Mouse (Mus musculus) yolk sac, embryonic 10.5 days (tissue): Measurements from ENCODE around the gene Gm9918.

Experiments
- DNase-seq: peaks from one replicate; pipeline ENCODE4 v3.0.0-alpha.2; 2017; ENCODE audit warnings: low spot score

Gm9918 gene

DNA sequence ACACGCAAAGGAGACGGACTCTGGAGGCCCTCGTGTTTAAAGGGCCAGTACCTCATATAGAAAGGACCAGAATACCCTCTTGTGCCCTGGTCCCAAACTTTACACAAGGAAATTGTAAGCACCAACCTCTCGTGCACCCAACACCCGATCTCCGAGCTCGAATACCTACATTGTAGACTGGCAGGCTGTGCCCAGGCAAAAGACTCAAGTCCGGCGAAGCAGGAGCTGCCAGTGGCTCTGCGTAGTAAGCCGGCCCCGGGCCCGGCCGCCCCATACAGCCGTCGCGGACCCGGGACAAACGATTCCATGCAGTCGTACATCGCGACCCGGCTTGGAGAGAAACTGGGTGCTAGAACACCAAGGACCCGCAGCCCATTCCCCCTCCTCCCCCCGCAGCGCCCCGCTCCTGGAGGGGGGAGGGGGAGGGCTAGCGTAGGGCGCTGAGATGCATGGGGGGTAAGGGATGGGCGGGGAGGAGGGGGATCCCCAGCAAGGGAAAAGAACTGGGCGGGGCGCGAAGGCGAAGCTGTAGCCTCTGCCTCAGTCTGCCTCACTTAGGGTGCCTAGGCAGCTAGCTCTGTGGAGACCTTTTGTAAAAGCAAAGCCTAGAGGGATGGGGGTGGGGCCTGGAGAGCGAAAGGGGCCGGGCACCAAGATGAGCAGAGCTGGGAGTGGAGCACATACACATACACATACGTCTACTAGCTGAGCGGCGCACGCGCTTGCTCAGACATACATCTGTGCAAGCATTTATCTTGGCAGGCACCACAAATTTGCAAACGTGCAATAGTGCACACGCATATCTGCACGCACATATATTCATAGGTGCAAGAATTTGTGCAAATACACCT is 24.2 kb upstream of the Gm9918 start:
- peak; percentile 82 for DNase-seq

- DNase-seq: peak; percentile 96
These were observed 23.5 kb upstream of the Gm9918 start for GRCm38 (mm10) chr15:102246866-102247251.

DNA sequence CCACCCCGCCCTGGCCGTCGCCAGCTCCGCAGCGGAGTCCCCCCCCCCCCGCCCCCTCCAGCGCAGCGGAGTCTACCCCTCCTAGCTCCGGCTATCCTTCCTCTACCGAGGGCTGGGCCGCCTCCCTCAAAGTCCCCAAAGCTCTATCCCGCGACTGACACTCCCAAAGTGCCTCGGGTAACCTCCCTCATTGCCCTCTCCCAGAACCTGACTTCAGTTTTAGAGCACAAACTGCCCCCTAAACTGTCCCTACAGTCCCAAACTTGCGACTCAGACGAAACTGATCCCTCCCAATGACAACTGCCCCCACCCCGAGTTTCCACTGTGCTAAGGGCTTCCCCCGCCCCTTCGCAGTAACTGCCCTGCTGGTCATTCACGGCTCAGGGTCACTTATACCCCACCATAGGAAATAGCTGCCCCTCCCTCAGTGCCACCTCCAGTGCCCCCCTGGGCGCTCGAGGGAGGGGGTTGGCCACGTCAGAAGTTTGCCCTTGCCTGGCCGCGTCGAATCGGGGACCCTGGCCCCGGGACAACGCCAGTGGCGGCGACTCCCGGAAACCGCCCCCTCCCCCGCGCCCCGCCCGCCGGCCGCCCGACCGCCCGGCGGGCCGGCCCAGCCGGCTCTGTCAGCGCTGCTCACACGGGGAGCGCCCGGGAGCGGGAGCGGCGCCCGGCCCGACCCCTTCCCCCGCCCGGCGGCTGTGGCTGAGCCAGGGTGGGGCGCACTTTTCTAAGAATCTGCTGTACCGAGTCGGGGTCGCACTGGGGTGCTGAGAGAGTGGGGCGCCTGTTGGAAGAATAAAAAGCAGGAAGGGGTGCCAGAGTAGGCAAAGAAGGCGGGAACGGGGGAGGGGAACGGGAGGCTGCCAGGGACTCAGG is 22.9 kb upstream of the Gm9918 start:
- peak; percentile 84 for DNase-seq

DNA sequence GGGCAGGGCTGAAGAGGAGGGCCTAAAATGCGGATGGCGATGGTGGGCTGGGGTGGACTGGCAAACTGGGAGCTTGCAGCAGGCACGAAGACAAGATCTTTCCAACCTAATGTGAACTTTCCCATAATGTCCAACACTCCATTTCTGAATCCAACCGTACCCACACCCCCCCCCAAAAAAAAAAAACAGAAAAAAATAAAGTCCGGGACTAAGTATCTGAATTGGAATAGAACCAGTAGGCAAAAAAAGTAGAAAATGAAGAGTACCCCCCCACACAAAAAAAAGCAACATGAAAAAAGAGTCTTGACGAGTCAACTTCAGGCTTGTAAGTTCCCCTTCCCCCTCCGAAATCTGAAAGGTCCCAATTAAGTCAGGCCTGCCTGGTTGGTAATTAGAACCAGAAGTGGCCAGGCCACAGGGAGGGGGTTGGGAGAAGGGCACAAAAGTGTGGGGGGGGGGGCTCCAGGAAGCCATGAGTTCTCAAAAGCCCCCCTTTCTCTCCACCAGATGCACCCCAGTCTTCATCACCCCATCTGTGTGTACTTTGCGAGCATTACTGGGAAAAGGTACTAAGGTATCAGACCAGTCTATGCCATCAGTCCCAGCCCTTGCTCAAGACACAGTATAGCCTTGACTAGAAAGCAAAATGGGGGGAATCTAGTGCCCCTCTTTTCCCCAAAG is 22.1 kb upstream of the Gm9918 start:
- DNase-seq: no peak

GRCm38 (mm10) chr15:102248812-102249191 is 21.6 kb upstream of the Gm9918 start:
- DNase-seq: no peak

DNA sequence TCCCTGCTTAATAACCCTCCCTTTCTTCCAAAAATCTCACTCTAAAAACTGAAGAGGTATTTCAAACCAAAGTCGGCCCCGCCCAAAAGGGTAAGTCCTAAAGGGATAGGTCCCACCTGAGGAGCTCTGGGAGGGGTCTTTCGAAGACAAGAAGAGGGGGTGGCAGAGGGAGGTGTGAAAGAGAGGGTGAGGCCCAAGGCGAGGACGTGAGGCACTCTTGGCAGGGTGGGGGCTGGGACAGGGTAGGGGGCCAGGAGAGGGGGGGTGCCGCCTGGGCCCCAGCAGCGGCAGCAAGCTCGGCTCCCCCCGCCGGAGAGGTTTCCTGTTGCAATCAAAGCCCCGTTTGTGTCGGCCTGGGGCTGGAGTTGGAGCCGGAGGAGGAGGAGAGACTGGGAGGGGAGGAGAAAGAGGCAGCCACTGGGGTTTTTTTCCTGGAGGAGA is 21.1 kb upstream of the Gm9918 start:
- no peak for DNase-seq

GRCm38 (mm10) chr15:102249967-102250366 is 20.4 kb upstream of the Gm9918 start:
- DNase-seq: no peak

- DNase-seq: no peak
These were observed 19.8 kb upstream of the Gm9918 start for GRCm38 (mm10) chr15:102250521-102250920.

GRCm38 (mm10) chr15:102255547-102256255 is 14.7 kb upstream of the Gm9918 start:
- no peak for DNase-seq

DNA sequence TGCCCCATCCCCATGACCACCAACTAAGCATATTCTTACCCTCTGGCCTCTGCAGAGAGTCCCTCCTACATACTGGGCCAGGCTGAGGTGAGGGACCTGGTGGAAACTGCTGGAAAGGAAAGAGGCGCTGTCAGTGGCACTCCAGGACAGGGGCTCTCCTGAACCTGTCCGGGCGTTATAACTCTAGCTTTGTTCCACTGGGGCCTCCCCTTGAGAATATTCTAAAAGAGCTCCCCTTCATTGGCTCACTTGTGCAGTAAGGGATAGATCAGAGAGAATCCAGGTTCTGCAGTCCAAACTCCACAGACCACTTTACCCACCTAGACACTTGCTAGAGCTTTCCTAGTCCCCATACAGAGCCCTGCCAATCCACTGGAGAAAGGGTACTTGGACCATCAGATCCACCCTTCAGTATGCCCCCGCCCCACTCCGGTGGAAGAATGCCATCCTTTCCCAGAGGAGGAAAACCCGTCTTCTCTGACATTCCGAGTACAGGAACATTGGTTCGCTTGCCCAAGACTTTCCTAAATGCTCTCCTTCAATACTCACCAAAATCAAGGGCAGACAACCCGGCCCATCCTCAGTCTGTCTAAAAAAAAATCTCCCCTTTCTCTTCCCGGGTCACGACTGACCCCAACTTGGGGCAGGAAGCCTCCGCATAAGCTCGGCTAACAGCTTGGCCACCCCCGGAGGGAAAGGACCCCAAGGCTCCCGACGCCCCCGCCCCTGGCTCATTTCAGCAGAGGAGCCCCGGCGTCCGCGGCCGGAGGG is 13.7 kb upstream of the Gm9918 start:
- DNase-seq: no peak

DNA sequence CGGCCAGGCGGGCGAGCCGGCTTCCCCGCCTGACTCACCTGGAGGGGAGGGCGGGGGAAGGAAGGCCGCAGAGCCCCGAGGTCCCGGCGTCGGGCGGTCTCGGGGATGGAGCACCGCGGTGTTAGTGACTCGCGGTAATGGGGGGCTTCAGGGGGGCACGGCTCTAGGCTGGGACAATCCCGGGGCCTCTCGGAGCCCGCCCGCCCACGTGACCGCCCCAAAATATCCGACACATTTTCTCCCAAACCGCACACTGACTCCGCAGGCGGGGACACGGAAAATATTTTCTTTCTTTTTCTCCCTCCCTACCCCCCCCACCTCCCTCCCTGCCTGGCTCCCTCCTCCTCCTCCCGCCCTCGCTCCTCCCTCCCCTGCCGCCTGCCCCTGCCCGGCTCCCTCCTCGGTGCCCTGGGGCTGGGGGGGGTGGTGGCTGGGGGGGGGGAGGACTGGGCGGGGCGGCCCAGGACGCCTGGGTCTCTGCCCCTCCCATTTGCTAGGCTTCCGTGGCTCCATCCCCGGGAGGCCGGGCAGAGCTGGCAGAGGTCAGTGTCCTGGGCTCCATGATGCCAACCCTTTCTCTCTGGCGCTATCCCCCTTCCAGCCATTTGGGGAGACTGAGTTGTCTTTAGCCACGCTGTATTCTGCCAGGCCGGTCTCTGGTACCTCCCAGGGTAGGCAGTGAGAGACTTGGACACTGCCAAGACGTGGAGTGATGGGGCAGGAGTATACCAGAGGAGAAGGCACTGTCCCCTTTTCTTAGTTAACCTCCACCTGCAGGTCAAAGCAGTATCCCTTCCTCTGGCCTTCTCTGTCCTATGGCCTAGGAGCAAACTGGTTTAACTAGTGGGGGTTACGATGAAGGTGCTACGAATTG is 12.9 kb upstream of the Gm9918 start, which contains the start of gene Rarg:
Gene Rarg, minus strand, starts transcription at position 316 of the 874 bp plus-strand sequence.
- DNase-seq: no peak

- peak; percentile 60 for DNase-seq
These were observed 12.3 kb upstream of the Gm9918 start for GRCm38 (mm10) chr15:102258076-102258470.

DNA sequence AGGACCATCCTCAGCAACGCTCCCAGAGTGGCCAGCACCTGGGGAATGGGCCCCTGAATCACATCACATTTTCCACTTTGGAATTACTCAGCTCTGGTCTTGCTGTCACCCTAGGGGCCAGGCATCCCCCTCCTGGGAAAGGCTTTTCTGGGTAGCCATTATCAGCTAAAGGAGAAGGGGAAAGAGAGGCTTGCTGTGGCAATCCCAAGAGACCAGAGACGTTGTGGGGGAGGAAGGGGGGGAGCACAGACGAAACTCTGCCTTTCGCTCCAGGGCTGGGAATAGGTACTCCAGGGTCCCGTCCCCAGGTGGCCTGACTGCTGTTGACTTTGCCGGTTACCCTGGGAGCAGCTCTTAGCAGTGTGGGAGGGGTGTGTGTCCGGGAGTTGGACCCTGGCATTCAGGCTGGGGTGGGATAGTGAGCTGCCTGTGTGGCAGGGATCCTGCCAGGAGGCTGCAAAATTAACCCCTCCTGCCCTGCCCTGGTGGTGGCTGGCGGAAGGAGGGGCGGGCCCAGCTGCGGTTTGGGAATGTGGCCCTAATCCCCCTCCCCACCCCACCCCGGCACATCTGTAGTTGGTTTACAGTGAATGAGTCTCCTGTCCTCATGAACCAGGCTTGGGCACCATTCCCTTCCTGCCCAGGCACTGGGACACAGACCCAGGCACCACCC is 11.6 kb upstream of the Gm9918 start:
- DNase-seq: no peak

- no peak for DNase-seq
These were observed 7.8 kb upstream of the Gm9918 start for GRCm38 (mm10) chr15:102262582-102262981.

DNA sequence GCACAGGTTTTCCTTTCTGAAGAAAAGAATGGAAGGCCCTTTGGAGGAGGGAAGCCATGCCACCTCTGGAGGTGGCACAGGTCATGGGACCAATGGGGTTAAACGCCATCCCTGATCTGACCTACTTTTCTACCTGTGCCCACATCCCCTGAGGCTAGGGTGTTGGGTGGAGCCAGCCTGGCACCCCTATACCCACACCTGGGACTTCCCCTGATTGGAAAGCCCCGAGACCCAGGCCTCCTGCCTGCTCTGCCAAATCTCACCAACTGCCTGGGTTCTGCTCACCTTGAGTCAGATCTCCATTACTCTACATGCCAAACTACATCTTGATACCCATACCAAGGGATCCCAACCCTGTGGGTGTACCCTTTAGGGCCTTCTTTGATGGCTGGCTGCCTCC is 7.3 kb upstream of the Gm9918 start:
- DNase-seq: no peak

GRCm38 (mm10) chr15:102265548-102265947 is 4.8 kb upstream of the Gm9918 start:
- no peak for DNase-seq

DNA sequence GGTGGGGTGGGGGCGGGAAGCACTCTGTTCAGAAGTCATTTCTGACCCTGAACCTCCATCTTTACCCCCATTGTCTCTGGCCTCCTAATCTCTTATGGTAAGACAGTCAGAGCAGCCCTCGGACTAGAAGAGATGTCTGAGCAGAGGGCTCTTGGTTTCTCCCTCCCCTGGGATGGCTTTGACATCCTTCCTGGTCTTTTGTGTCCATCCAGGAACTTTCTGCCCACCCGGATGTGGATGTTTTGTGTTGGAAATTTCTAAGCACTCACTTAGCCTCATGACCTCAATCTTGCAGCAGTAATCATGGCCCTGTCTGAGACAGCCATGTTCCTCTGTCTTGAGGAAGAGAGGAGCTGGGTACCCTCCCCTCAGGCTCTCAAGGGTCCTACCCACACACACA is 1.1 kb downstream of the Gm9918 start:
- DNase-seq: no peak

GRCm38 (mm10) chr15:102273982-102274716 is 3.8 kb downstream of the Gm9918 start:
- DNase-seq: no peak

- no peak for DNase-seq
These were observed 8.3 kb downstream of the Gm9918 start for GRCm38 (mm10) chr15:102278726-102279091.
